Mouse (Mus musculus) CH12.LX (cell line): ENCODE results near the gene Cdkn1b. TPM values are rescaled to one million over a fixed set of nuclear protein-coding genes. Genes with fewer than 3 reads are reported as not detected.
A peak's percentile ranks its signal among the peaks of the same experiment; 100 is the strongest.

Experiments used
- DNase-seq: peaks from one replicate; pipeline ENCODE4 v3.0.0-alpha.2; 2013; ENCODE audit errors: extremely low read depth
- H3K27ac ChIP-seq: 2 replicates; pipeline ENCODE4 v1.5.1; 2012; ENCODE audit warnings: low read depth, mild to moderate bottlenecking, control low read depth, moderate library complexity; ENCODE audit not compliant: insufficient read depth
- H3K27me3 ChIP-seq: replicated peaks from 2 replicates; pipeline ENCODE3; 2012; ENCODE audit warnings: inconsistent platforms
- H3K36me3 ChIP-seq, 2 experiments: replicated peaks in 1 of 2; 2 replicates each; pipeline versions ENCODE3 to v1.6.1; 2012; ENCODE audit warnings: inconsistent platforms in 1 of 2, low read length in 1 of 2, mild to moderate bottlenecking in 1 of 2, mixed read lengths in 1 of 2, moderate library complexity in 1 of 2; ENCODE audit not compliant: control insufficient read depth in 1 of 2, insufficient read depth in 1 of 2
- H3K4me1 ChIP-seq, 2 experiments: 2 replicates each; pipeline ENCODE4 v1.6.1; 2012; ENCODE audit warnings: inconsistent platforms in 1 of 2, moderate library complexity in 1 of 2; ENCODE audit not compliant: insufficient read depth in 2 of 2, control insufficient read depth in 1 of 2
- H3K4me2 ChIP-seq: 2 replicates; pipeline ENCODE4 v1.6.1; 2012; ENCODE audit warnings: low read depth, mild to moderate bottlenecking, control low read depth; ENCODE audit not compliant: poor library complexity, insufficient read depth, severe bottlenecking
- H3K4me3 ChIP-seq, 3 experiments: fragments of 150-350 bp in 1 of 3; sonication (generic) in 1 of 3; replicated peaks in 1 of 3; 2 replicates each; pipeline versions ENCODE3 to v1.5.1; 2011 to 2012; ENCODE audit warnings: low read depth in 2 of 3, low read length in 2 of 3, mild to moderate bottlenecking in 2 of 3, moderate library complexity in 2 of 3, control low read depth in 1 of 3, improper control_type of control experiment in 1 of 3, inconsistent platforms in 1 of 3, mixed read lengths in 1 of 3; ENCODE audit not compliant: poor library complexity in 1 of 3
- H3K79me2 ChIP-seq: replicated peaks from 2 replicates; pipeline ENCODE4 v1.6.1; 2012; ENCODE audit warnings: mild to moderate bottlenecking, moderate library complexity; ENCODE audit not compliant: control insufficient read depth, poor library complexity, insufficient read depth, severe bottlenecking; ENCODE audit errors: extremely low read depth
- H3K9ac ChIP-seq: 2 replicates; pipeline ENCODE4 v1.6.1; 2012; ENCODE audit warnings: low read depth, mild to moderate bottlenecking, control low read depth, moderate library complexity; ENCODE audit not compliant: insufficient read depth
- H3K9me3 ChIP-seq: replicated peaks from 2 replicates; pipeline ENCODE3; 2012; ENCODE audit warnings: low read length, inconsistent platforms, mixed read lengths
- BHLHE40 ChIP-seq: IDR thresholded peaks from 2 replicates; pipeline ENCODE4 v1.6.1; 2011; ENCODE audit warnings: mild to moderate bottlenecking, low read depth, low read length, improper control_type of control experiment
- CHD2 ChIP-seq: IDR thresholded peaks from 2 replicates; pipeline ENCODE4 v1.6.1; 2011; ENCODE audit warnings: low read length, improper control_type of control experiment
- E2F4 ChIP-seq: IDR thresholded peaks from 2 replicates; pipeline ENCODE4 v1.6.1; 2011; ENCODE audit warnings: low read depth, low read length, improper control_type of control experiment; ENCODE audit not compliant: insufficient replicate concordance
- ELF1 ChIP-seq: IDR thresholded peaks from 2 replicates; pipeline ENCODE4 v1.6.1; 2014; ENCODE audit warnings: low read depth, mild to moderate bottlenecking, inconsistent platforms, low read length, improper control_type of control experiment
- ETS1 ChIP-seq: conservative IDR thresholded peaks from 2 replicates; pipeline ENCODE4 v1.6.1; 2012; ENCODE audit warnings: low read depth, mild to moderate bottlenecking, inconsistent platforms, low read length, improper control_type of control experiment, moderate library complexity
- GABPA ChIP-seq: IDR thresholded peaks from 2 replicates; pipeline ENCODE4 v1.6.1; 2012; ENCODE audit warnings: low read depth, low read length, improper control_type of control experiment, inconsistent platforms; ENCODE audit not compliant: insufficient replicate concordance
- HCFC1 ChIP-seq: IDR thresholded peaks from 2 replicates; pipeline ENCODE4 v1.6.1; 2012; ENCODE audit warnings: low read depth, mild to moderate bottlenecking, inconsistent platforms, low read length, improper control_type of control experiment
- IRF4 ChIP-seq: IDR thresholded peaks from 2 replicates; pipeline ENCODE4 v1.6.1; 2014; ENCODE audit warnings: low read depth, mild to moderate bottlenecking, inconsistent platforms, low read length, improper control_type of control experiment
- KAT2A ChIP-seq: IDR thresholded peaks from 2 replicates; pipeline ENCODE4 v1.6.1; 2012; ENCODE audit warnings: low read length, improper control_type of control experiment, inconsistent platforms; ENCODE audit not compliant: insufficient replicate concordance
- MAFK ChIP-seq: IDR thresholded peaks from 2 replicates; pipeline ENCODE4 v1.6.1; 2011; ENCODE audit warnings: low read length, improper control_type of control experiment; ENCODE audit not compliant: insufficient replicate concordance
- MAX ChIP-seq: IDR thresholded peaks from 2 replicates; pipeline ENCODE4 v1.6.1; 2011; ENCODE audit warnings: low read length, improper control_type of control experiment
- MAZ ChIP-seq: IDR thresholded peaks from 2 replicates; pipeline ENCODE4 v1.6.1; 2012; ENCODE audit warnings: low read depth, mild to moderate bottlenecking, inconsistent platforms, low read length, improper control_type of control experiment, moderate library complexity
- MEF2A ChIP-seq: IDR thresholded peaks from 2 replicates; pipeline ENCODE4 v1.6.1; 2014; ENCODE audit warnings: low read depth, mild to moderate bottlenecking, inconsistent platforms, low read length, improper control_type of control experiment, borderline replicate concordance
- MYC ChIP-seq: IDR thresholded peaks from 2 replicates; pipeline ENCODE4 v1.6.1; 2011; ENCODE audit warnings: low read depth, mild to moderate bottlenecking, improper control_type of control experiment, low read length
- NELFE ChIP-seq: IDR thresholded peaks from 2 replicates; pipeline ENCODE4 v1.6.1; 2011; ENCODE audit warnings: low read depth, low read length, improper control_type of control experiment
- NRF1 ChIP-seq: IDR thresholded peaks from 2 replicates; pipeline ENCODE4 v1.6.1; 2014; ENCODE audit warnings: low read depth, mild to moderate bottlenecking, inconsistent platforms, low read length, improper control_type of control experiment, moderate library complexity
- PAX5 ChIP-seq: IDR thresholded peaks from 2 replicates; pipeline ENCODE4 v1.6.1; 2012; ENCODE audit warnings: low read length, inconsistent platforms, mixed read lengths
- POLR2A ChIP-seq: IDR thresholded peaks from 2 replicates; pipeline ENCODE4 v1.6.1; 2011; ENCODE audit warnings: low read depth, mild to moderate bottlenecking, improper control_type of control experiment, low read length
- POLR2AphosphoS2 ChIP-seq: IDR thresholded peaks from 2 replicates; pipeline ENCODE4 v1.6.1; 2011; ENCODE audit warnings: low read depth, low read length, improper control_type of control experiment
- RAD21 ChIP-seq: IDR thresholded peaks from 2 replicates; pipeline ENCODE4 v1.6.1; 2011; ENCODE audit warnings: low read depth, mild to moderate bottlenecking, low read length, improper control_type of control experiment, moderate library complexity
- SIN3A ChIP-seq: IDR thresholded peaks from 2 replicates; pipeline ENCODE4 v1.6.1; 2012; ENCODE audit warnings: low read length, improper control_type of control experiment, inconsistent platforms
- SMC3 ChIP-seq: IDR thresholded peaks from 2 replicates; pipeline ENCODE4 v1.6.1; 2011; ENCODE audit warnings: low read depth, low read length, improper control_type of control experiment
- TBP ChIP-seq: conservative IDR thresholded peaks from 2 replicates; pipeline ENCODE4 v1.6.1; 2011; ENCODE audit warnings: low read depth, low read length, improper control_type of control experiment
- TCF12 ChIP-seq: IDR thresholded peaks from 2 replicates; pipeline ENCODE4 v1.6.1; 2014; ENCODE audit warnings: low read depth, mild to moderate bottlenecking, inconsistent platforms, low read length, improper control_type of control experiment
- UBTF ChIP-seq: IDR thresholded peaks from 2 replicates; pipeline ENCODE4 v1.6.1; 2012; ENCODE audit warnings: low read depth, mild to moderate bottlenecking, inconsistent platforms, low read length, improper control_type of control experiment, moderate library complexity
- USF1 ChIP-seq: IDR thresholded peaks from 2 replicates; pipeline ENCODE4 v1.6.1; 2014; ENCODE audit warnings: low read depth, mild to moderate bottlenecking, inconsistent platforms, low read length, improper control_type of control experiment
- USF2 ChIP-seq: conservative IDR thresholded peaks from 2 replicates; pipeline ENCODE4 v1.6.1; 2011; ENCODE audit warnings: low read depth, low read length, improper control_type of control experiment
- ZC3H11A ChIP-seq: IDR thresholded peaks from 2 replicates; pipeline ENCODE4 v1.6.1; 2012; ENCODE audit warnings: low read depth, mild to moderate bottlenecking, inconsistent platforms, low read length, improper control_type of control experiment
- ZKSCAN1 ChIP-seq: IDR thresholded peaks from 2 replicates; pipeline ENCODE4 v1.6.1; 2012; ENCODE audit warnings: low read depth, inconsistent platforms, low read length, improper control_type of control experiment, borderline replicate concordance
- ZNF384 ChIP-seq: IDR thresholded peaks from 2 replicates; pipeline ENCODE4 v1.6.1; 2012; ENCODE audit warnings: low read depth, low read length, improper control_type of control experiment, inconsistent platforms
- dilution Hi-C: fragments of 300-500 bp; cut with MboI; formaldehyde crosslinking; loops from 2 replicates; pipeline ENCODE4 v1.14.3; 2020; ENCODE audit warnings: low sequenced_read_pairs; ENCODE audit not compliant: extremely low pct_unique_long_range_greater_than_20kb, extremely low pct_ligation_motif_present
- in situ Hi-C: fragments of 300-500 bp; cut with MboI; formaldehyde crosslinking; loops from 3 replicates; pipeline ENCODE4 v1.14.3; 2019; ENCODE audit warnings: low sequenced_read_pairs, low pct_ligation_motif_present, low pct_unique_long_range_greater_than_20kb, mixed read lengths
- polyA plus RNA-seq: library from polyadenylated mRNA; unstranded; fragments of >175 nt; gene quantifications from 2 replicates; pipeline ENCODE4 v1.2.1, GENCODE M21; 2012; ENCODE audit warnings: low read depth; ENCODE audit not compliant: insufficient read length
- total RNA-seq, 2 experiments: library from RNA; depleted of rRNA; stranded (reverse); fragments of 300-350 nt in 1 of 2; fragments of >200 nt in 1 of 2; gene quantifications; 2 replicates each; pipeline ENCODE4 v1.2.3; 2012 to 2014

Gene Cdkn1b
- total RNA-seq (2012; rRNA removed) (12.8 and 19.2 TPM in 2 replicates), total RNA-seq (2014; rRNA removed) (23.5 TPM in 2 replicates), polyA plus RNA-seq (15.8 and 20.9 TPM in 2 replicates)

GRCm38 (mm10) chr6:134920190-134921013, at the start of gene Cdkn1b:
TSS of gene Cdkn1b (plus strand) at chr6:134920401.
- Histone ChIP-seq H3K27ac (peak within 1 kb of the TSS; percentile 84), H3K9ac (peak within 1 kb of the TSS; percentile 97), H3K27me3 (no peaks in the 10 kb centered on the region), H3K79me2 (peaks cover 34% of the 10 kb centered on the region), H3K4me2 (peak within 1 kb of the TSS; percentile 80), H3K4me1 (peaks cover 0 to 26% of the 10 kb centered on the region in 2 experiments; a peak in 2 of 4 replicates), H3K4me3 (peak within 1 kb of the TSS; percentile 84 to 99 (median 88)), H3K36me3 (peaks cover 0 to 5% of the 10 kb centered on the region in 2 experiments), H3K9me3 (no peaks in the 10 kb centered on the region)
- TF ChIP-seq MAFK (no peak), MAZ (peak; percentile 66; the same call in 1 of the 2 replicates), ZNF384 (peak; percentile 10; the same call in 1 of the 2 replicates), POLR2AphosphoS2 (no peak), KAT2A (0 out of 2 replicates have a peak, but pooled peaks have one; percentile 20), E2F4 (no peak), MYC (no peak), HCFC1 (no peak), SIN3A (0 out of 2 replicates have a peak, but pooled peaks have one; percentile 9), POLR2A (peak; percentile 73), CHD2 (no peak), GABPA (no peak), MAX (no peak), USF2 (no peak), TCF12 (no peak), ZKSCAN1 (no peak), NELFE (peak; percentile 73), USF1 (no peak), ZC3H11A (no peak), IRF4 (peak; percentile 29; the same call in 1 of the 2 replicates), NRF1 (peak; percentile 69), PAX5 (no peak), SMC3 (no peak), BHLHE40 (peak; percentile 97), UBTF (peak; percentile 23; the same call in 1 of the 2 replicates), ELF1 (no peak), RAD21 (no peak), TBP (peak; percentile 92), ETS1 (0 out of 2 replicates have a peak, but pooled peaks have one; percentile 3), MEF2A (peak; percentile 24)
- in situ Hi-C loops = no loop called here
- dilution Hi-C loops = no loop called here
- peak; percentile 82 for DNase-seq
